Mouse (Mus musculus) heart, embryonic 12.5 days (tissue): ENCODE data around the gene Nbl1. TPM values are rescaled to one million over a fixed set of nuclear protein-coding genes. Genes with fewer than 3 reads are reported as not detected.

Experiments used
- polyA plus RNA-seq: library from polyadenylated mRNA; unstranded; fragments of >200 nt; fragmentation: Nextera tagmentation; extraction: Ambion mirVana; gene quantifications from 2 replicates; pipeline ENCODE4 v1.2.1, GENCODE M21; 2016

Gene Nbl1
- polyA plus RNA-seq, 1 experiment from 2014 or later, result 10.1 TPM

Other genes with a start within 250 kb of the Nbl1 start
- gene Pla2g5, start 229.5 kb downstream of the Nbl1 start, polyA plus RNA-seq, result 2.5 and 2.6 TPM in 2 replicates
- not detected in 2 replicates for gene Gm13030, start 219.0 kb downstream of the Nbl1 start, polyA plus RNA-seq
- not detected in 2 replicates for gene Pla2g2e, start 215.1 kb downstream of the Nbl1 start, polyA plus RNA-seq
- gene Otud3, start 179.0 kb downstream of the Nbl1 start, polyA plus RNA-seq, result 3.6 and 3.8 TPM in 2 replicates
- not detected in 2 replicates for gene Rnf186, start 125.9 kb downstream of the Nbl1 start, polyA plus RNA-seq
- 5.4 and 5.5 TPM in 2 replicates for gene Tmco4, start 120.1 kb downstream of the Nbl1 start, polyA plus RNA-seq
- gene Htr6, start 17.4 kb downstream of the Nbl1 start, polyA plus RNA-seq, result not detected in 2 replicates
- 682 and 719 TPM in 2 replicates for gene Minos1, start 38.1 kb upstream of the Nbl1 start, polyA plus RNA-seq
- gene Capzb, start 99.9 kb upstream of the Nbl1 start, polyA plus RNA-seq, result 395 and 402 TPM in 2 replicates
- gene Pqlc2, start 217.7 kb upstream of the Nbl1 start, polyA plus RNA-seq, result 10.6 and 11.3 TPM in 2 replicates
- gene Akr7a5, start 217.8 kb upstream of the Nbl1 start, polyA plus RNA-seq, result 51.5 and 54.1 TPM in 2 replicates